Mouse (Mus musculus) heart, embryonic 11.5 days (tissue): ENCODE results near the gene Slc4a4. TPM values are rescaled to one million over a fixed set of nuclear protein-coding genes. Genes with fewer than 3 reads are reported as not detected.

Experiments
- ATAC-seq: fragments of 200-750 bp; cut with Nextera tagmentation; replicated peaks from 2 replicates; pipeline ENCODE4 v1.8.0; 2017; ENCODE audit warnings: moderate library complexity; ENCODE audit not compliant: insufficient number of reproducible peaks, low FRiP score, low TSS enrichment
- H3K27ac ChIP-seq: fragments of 300-500 bp; sonication (generic); 2 replicates; pipeline ENCODE4 v1.5.1; 2014; ENCODE audit warnings: mild to moderate bottlenecking, low read depth, low read length
- H3K27me3 ChIP-seq: fragments of 300-500 bp; sonication (generic); 2 replicates; pipeline ENCODE4 v1.6.1; 2014; ENCODE audit warnings: mild to moderate bottlenecking, low read length, mixed read lengths; ENCODE audit not compliant: control insufficient read depth, insufficient read depth
- H3K36me3 ChIP-seq: fragments of 300-500 bp; sonication (generic); 2 replicates; pipeline ENCODE4 v1.6.1; 2014; ENCODE audit warnings: mild to moderate bottlenecking, low read length, moderate library complexity, mixed read lengths; ENCODE audit not compliant: control insufficient read depth, insufficient read depth
- H3K4me1 ChIP-seq: fragments of 300-500 bp; sonication (generic); 2 replicates; pipeline ENCODE4 v1.6.1; 2014; ENCODE audit warnings: low read length; ENCODE audit not compliant: control insufficient read depth, insufficient read depth
- H3K4me2 ChIP-seq: fragments of 300-500 bp; sonication (generic); 2 replicates; pipeline ENCODE4 v1.6.1; 2014; ENCODE audit warnings: mild to moderate bottlenecking, moderate library complexity
- H3K4me3 ChIP-seq: fragments of 300-500 bp; sonication (generic); 2 replicates; pipeline ENCODE4 v1.5.1; 2014; ENCODE audit warnings: low read depth, low read length
- H3K9ac ChIP-seq: fragments of 300-500 bp; sonication (generic); 2 replicates; pipeline ENCODE4 v1.6.1; 2014; ENCODE audit warnings: mild to moderate bottlenecking, low read depth, low read length, moderate library complexity
- H3K9me3 ChIP-seq: fragments of 300-500 bp; sonication (generic); replicated peaks from 2 replicates; pipeline ENCODE4 v1.6.1; 2016; ENCODE audit warnings: low read length; ENCODE audit not compliant: control insufficient read depth
- WGBS: fragments of 180-500 bp; shearing (Covaris S2); extraction: QIAGEN DNeasy Blood & Tissue Kit; methylation state at CpG from one replicate; pipeline ENCODE4 v1.1.7; 2014; ENCODE audit not compliant: insufficient replicate concordance; 5-methylcytosine and 5-hydroxymethylcytosine counted together
- polyA plus RNA-seq: library from polyadenylated mRNA; unstranded; fragments of >200 nt; fragmentation: Nextera tagmentation; extraction: Ambion mirVana; gene quantifications from 2 replicates; pipeline ENCODE4 v1.2.1, GENCODE M21; 2014

Slc4a4 gene
- polyA plus RNA-seq, 1 experiment from 2014 or later: 3.4 TPM

GRCm38 (mm10) chr5:89090131-89090530, 203.5 kb downstream of the Slc4a4 start:
- Histone ChIP-seq H3K4me3 (no peak overlapping the region), H3K27me3 (no peaks in the 10 kb centered on the region), H3K9ac (no peak overlapping the region), H3K4me2 (no peak overlapping the region), H3K9me3 (no peaks in the 10 kb centered on the region), H3K4me1 (no peaks in the 10 kb centered on the region), H3K36me3 (no peaks in the 10 kb centered on the region), H3K27ac (no peak overlapping the region)
- no peak for ATAC-seq
- 77% methylated on average over 3 of the region's 3 CpGs for WGBS

- H3K9me3 ChIP-seq: no peaks in the 10 kb centered on the region
- no peak for ATAC-seq
- no peak overlapping the region for H3K27ac ChIP-seq
- H3K4me1 ChIP-seq: no peaks in the 10 kb centered on the region
- no peaks in the 10 kb centered on the region for H3K27me3 ChIP-seq
- H3K4me2 ChIP-seq: no peak overlapping the region
- no peak overlapping the region for H3K4me3 ChIP-seq
- no peaks in the 10 kb centered on the region for H3K36me3 ChIP-seq
- H3K9ac ChIP-seq: no peak overlapping the region
Measured at GRCm38 (mm10) chr5:89096371-89096770, 209.8 kb downstream of the Slc4a4 start.

GRCm38 (mm10) chr5:89097291-89097690, 210.7 kb downstream of the Slc4a4 start:
- WGBS: 80% methylated on average over 3 of the region's 3 CpGs
- ATAC-seq: no peak
- no peak overlapping the region for H3K9ac ChIP-seq

GRCm38 (mm10) chr5:89098121-89098520, 211.5 kb downstream of the Slc4a4 start:
- Histone ChIP-seq H3K4me1 (no peaks in the 10 kb centered on the region; the same call in 1 of the 2 replicates), H3K9ac (no peak overlapping the region), H3K27ac (no peak overlapping the region), H3K36me3 (no peaks in the 10 kb centered on the region), H3K9me3 (no peaks in the 10 kb centered on the region), H3K27me3 (no peaks in the 10 kb centered on the region), H3K4me2 (no peak overlapping the region), H3K4me3 (no peak overlapping the region)
- WGBS: 73% methylated on average over 4 of the region's 4 CpGs
- ATAC-seq: no peak

More at GRCm38 (mm10) chr5:89097291-89097690, 210.7 kb downstream of the Slc4a4 start:
- no peaks in the 10 kb centered on the region for H3K9me3 ChIP-seq
- no peak overlapping the region for H3K27ac ChIP-seq
- H3K4me3 ChIP-seq: no peak overlapping the region
- H3K4me2 ChIP-seq: no peak overlapping the region
- no peaks in the 10 kb centered on the region for H3K27me3 ChIP-seq
- no peaks in the 10 kb centered on the region for H3K36me3 ChIP-seq
- no peaks in the 10 kb centered on the region for H3K4me1 ChIP-seq

GRCm38 (mm10) chr5:89099886-89100285, 213.3 kb downstream of the Slc4a4 start:
- Histone ChIP-seq H3K4me1 (peaks cover 4% of the 10 kb centered on the region; the same call in 1 of the 2 replicates), H3K9me3 (no peaks in the 10 kb centered on the region), H3K4me2 (no peak overlapping the region), H3K27me3 (no peaks in the 10 kb centered on the region), H3K9ac (no peak overlapping the region), H3K27ac (no peak overlapping the region), H3K36me3 (no peaks in the 10 kb centered on the region), H3K4me3 (no peak overlapping the region)
- no peak for ATAC-seq
- 82% methylated on average over 3 of the region's 3 CpGs for WGBS

GRCm38 (mm10) chr5:89102560-89102959, 215.9 kb downstream of the Slc4a4 start:
- Histone ChIP-seq H3K4me2 (no peak overlapping the region), H3K27ac (no peak overlapping the region), H3K9ac (no peak overlapping the region), H3K4me3 (no peak overlapping the region), H3K4me1 (peaks cover 6% of the 10 kb centered on the region; the same call in 1 of the 2 replicates), H3K27me3 (no peaks in the 10 kb centered on the region), H3K36me3 (no peaks in the 10 kb centered on the region), H3K9me3 (no peaks in the 10 kb centered on the region)
- 57% methylated on average over 4 of the region's 4 CpGs for WGBS
- ATAC-seq: no peak

GRCm38 (mm10) chr5:89105346-89105745, 218.7 kb downstream of the Slc4a4 start:
- Histone ChIP-seq H3K9me3 (no peaks in the 10 kb centered on the region), H3K27me3 (no peaks in the 10 kb centered on the region), H3K4me2 (no peak overlapping the region), H3K36me3 (no peaks in the 10 kb centered on the region), H3K27ac (no peak overlapping the region), H3K4me3 (no peak overlapping the region), H3K9ac (no peak overlapping the region), H3K4me1 (peaks cover 6% of the 10 kb centered on the region; the same call in 1 of the 2 replicates)
- 80% methylated on average over 9 of the region's 9 CpGs for WGBS
- ATAC-seq: no peak

GRCm38 (mm10) chr5:89106217-89106616, 219.6 kb downstream of the Slc4a4 start:
- H3K27ac ChIP-seq: no peak overlapping the region
- H3K27me3 ChIP-seq: no peaks in the 10 kb centered on the region
- no peak for ATAC-seq
- no peak overlapping the region for H3K4me2 ChIP-seq
- no peaks in the 10 kb centered on the region for H3K36me3 ChIP-seq
- no peak overlapping the region for H3K4me3 ChIP-seq
- H3K4me1 ChIP-seq: peaks cover 6% of the 10 kb centered on the region; the same call in 1 of the 2 replicates
- no peaks in the 10 kb centered on the region for H3K9me3 ChIP-seq
- no peak overlapping the region for H3K9ac ChIP-seq

- ATAC-seq: no peak
Measured at GRCm38 (mm10) chr5:89108809-89109208, 222.2 kb downstream of the Slc4a4 start.

More at GRCm38 (mm10) chr5:89108809-89109208, 222.2 kb downstream of the Slc4a4 start:
- Histone ChIP-seq H3K4me3 (no peak overlapping the region), H3K9ac (no peak overlapping the region), H3K4me1 (0 out of 2 replicates have a peak, but pooled peaks cover 3% of the 10 kb centered on the region), H3K36me3 (no peaks in the 10 kb centered on the region), H3K27ac (no peak overlapping the region), H3K9me3 (no peaks in the 10 kb centered on the region), H3K27me3 (no peaks in the 10 kb centered on the region), H3K4me2 (no peak overlapping the region)
- 70% methylated on average over 1 of the region's 1 CpGs for WGBS
